Mouse (Mus musculus): ENCODE results near the gene Raver2. TPM values are rescaled to one million over a fixed set of nuclear protein-coding genes. Genes with fewer than 3 reads are reported as not detected.

Raver2 gene
- total and polyA plus RNA-seq, 3 experiments, result 0.04 TPM; not detected in 2

- Histone ChIP-seq H3K9ac (ENCODE audit: insufficient read depth, low read depth) (no peak overlapping the region), H3K4me2 (ENCODE audit: insufficient read depth, low read depth, poor library complexity, severe bottlenecking) (no peak overlapping the region), H3K9me3 (replicated peaks; ENCODE audit: low read length) (no peaks in the 10 kb centered on the region), H3K27ac (ENCODE audit: insufficient read depth, low read depth) (no peak overlapping the region), H3K4me1 (ENCODE audit: control insufficient read depth in 1 of 2, insufficient read depth in 2 of 2) (no peaks in the 10 kb centered on the region), H3K36me3 (replicated peaks in 1 of 2; ENCODE audit: control insufficient read depth in 1 of 2, insufficient read depth in 1 of 2, low read length in 1 of 2) (no peaks in the 10 kb centered on the region), H3K79me2 (replicated peaks; ENCODE audit: control insufficient read depth, extremely low read depth, insufficient read depth, poor library complexity, severe bottlenecking) (no peaks in the 10 kb centered on the region), H3K4me3 (replicated peaks in 1 of 3; ENCODE audit: low read depth in 2 of 3, low read length in 2 of 3, poor library complexity in 1 of 3) (no peak overlapping the region), H3K27me3 (replicated peaks) (peaks cover 6% of the 10 kb centered on the region)
- TF ChIP-seq ETS1 (conservative IDR thresholded peaks at IDR 0.05; ENCODE audit: low read depth, low read length) (no peak), MAZ (IDR thresholded peaks at IDR 0.05; ENCODE audit: low read depth, low read length) (no peak), CHD1 (IDR thresholded peaks at IDR 0.05; ENCODE audit: low read depth, low read length) (no peak), HCFC1 (IDR thresholded peaks at IDR 0.05; ENCODE audit: low read depth, low read length) (no peak), CTCF (conservative IDR thresholded peaks at IDR 0.05 in 1 of 2, IDR thresholded peaks at IDR 0.05 in 1 of 2; ENCODE audit: low read depth in 2 of 2, low read length in 2 of 2) (no peak), TBP (conservative IDR thresholded peaks at IDR 0.05; ENCODE audit: low read depth, low read length) (no peak), POLR2A (IDR thresholded peaks at IDR 0.05; ENCODE audit: low read depth, low read length) (no peak), NRF1 (IDR thresholded peaks at IDR 0.05; ENCODE audit: low read depth, low read length) (no peak)
- dilution Hi-C loops (cut with MboI; ENCODE audit: extremely low pct_ligation_motif_present, extremely low pct_unique_long_range_greater_than_20kb, low sequenced_read_pairs) (no loop called here), in situ Hi-C loops (cut with MboI; ENCODE audit: low pct_ligation_motif_present, low pct_unique_long_range_greater_than_20kb, low sequenced_read_pairs) (no loop called here)
- no peak for DNase-seq (ENCODE audit: extremely low read depth)
These were observed 11.2 kb downstream of the Raver2 start for GRCm38 (mm10) chr4:101080016-101080415.

GRCm38 (mm10) chr4:101082176-101082888 lies 13.5 kb downstream of the Raver2 start:
- no peaks in the 10 kb centered on the region for H3K4me1 ChIP-seq (ENCODE audit: control insufficient read depth in 1 of 2, insufficient read depth in 2 of 2)
- H3K4me3 ChIP-seq (replicated peaks in 1 of 3; ENCODE audit: low read depth in 2 of 3, low read length in 2 of 3, poor library complexity in 1 of 3), result no peak overlapping the region
- H3K9ac ChIP-seq (ENCODE audit: insufficient read depth, low read depth), result no peak overlapping the region
- in situ Hi-C loops (cut with MboI; ENCODE audit: low pct_ligation_motif_present, low pct_unique_long_range_greater_than_20kb, low sequenced_read_pairs) (no loop called here), dilution Hi-C loops (cut with MboI; ENCODE audit: extremely low pct_ligation_motif_present, extremely low pct_unique_long_range_greater_than_20kb, low sequenced_read_pairs) (no loop called here)
- H3K79me2 ChIP-seq (replicated peaks; ENCODE audit: control insufficient read depth, extremely low read depth, insufficient read depth, poor library complexity, severe bottlenecking), result no peaks in the 10 kb centered on the region
- TF ChIP-seq BHLHE40 (IDR thresholded peaks at IDR 0.05; ENCODE audit: low read depth, low read length) (no peak), EP300 (IDR thresholded peaks at IDR 0.05; ENCODE audit: low read length) (no peak), TCF12 (IDR thresholded peaks at IDR 0.05; ENCODE audit: low read depth, low read length) (no peak)
- H3K36me3 ChIP-seq (replicated peaks in 1 of 2; ENCODE audit: control insufficient read depth in 1 of 2, insufficient read depth in 1 of 2, low read length in 1 of 2), result no peaks in the 10 kb centered on the region
- H3K27ac ChIP-seq (ENCODE audit: insufficient read depth, low read depth), result no peak overlapping the region
- no peak overlapping the region for H3K4me2 ChIP-seq (ENCODE audit: insufficient read depth, low read depth, poor library complexity, severe bottlenecking)
- DNase-seq (ENCODE audit: extremely low read depth), result no peak
- H3K27me3 ChIP-seq (replicated peaks), result peaks cover 4% of the 10 kb centered on the region
- no peaks in the 10 kb centered on the region for H3K9me3 ChIP-seq (replicated peaks; ENCODE audit: low read length)

- no peak for DNase-seq (ENCODE audit: extremely low read depth)
- Histone ChIP-seq H3K36me3 (replicated peaks in 1 of 2; ENCODE audit: control insufficient read depth in 1 of 2, insufficient read depth in 1 of 2, low read length in 1 of 2) (no peaks in the 10 kb centered on the region), H3K9me3 (replicated peaks; ENCODE audit: low read length) (no peaks in the 10 kb centered on the region), H3K79me2 (replicated peaks; ENCODE audit: control insufficient read depth, extremely low read depth, insufficient read depth, poor library complexity, severe bottlenecking) (no peaks in the 10 kb centered on the region), H3K27ac (ENCODE audit: insufficient read depth, low read depth) (no peak overlapping the region), H3K27me3 (replicated peaks) (peaks cover 2% of the 10 kb centered on the region), H3K4me3 (replicated peaks in 1 of 3; ENCODE audit: low read depth in 2 of 3, low read length in 2 of 3, poor library complexity in 1 of 3) (no peak overlapping the region), H3K4me2 (ENCODE audit: insufficient read depth, low read depth, poor library complexity, severe bottlenecking) (no peak overlapping the region), H3K9ac (ENCODE audit: insufficient read depth, low read depth) (no peak overlapping the region), H3K4me1 (ENCODE audit: control insufficient read depth in 1 of 2, insufficient read depth in 2 of 2) (no peaks in the 10 kb centered on the region)
- in situ Hi-C loops (cut with MboI; ENCODE audit: low pct_ligation_motif_present, low pct_unique_long_range_greater_than_20kb, low sequenced_read_pairs), result no loop called here
- TF ChIP-seq HCFC1 (IDR thresholded peaks at IDR 0.05; ENCODE audit: low read depth, low read length) (no peak), E2F4 (IDR thresholded peaks at IDR 0.05; ENCODE audit: insufficient replicate concordance, low read depth, low read length) (no peak), USF1 (IDR thresholded peaks at IDR 0.05; ENCODE audit: low read depth, low read length) (no peak), CHD2 (IDR thresholded peaks at IDR 0.05; ENCODE audit: low read length) (no peak), GABPA (IDR thresholded peaks at IDR 0.05; ENCODE audit: insufficient replicate concordance, low read depth, low read length) (no peak), MXI1 (IDR thresholded peaks at IDR 0.05; ENCODE audit: low read depth, low read length) (no peak), SMC3 (IDR thresholded peaks at IDR 0.05; ENCODE audit: low read depth, low read length) (no peak), JUND (conservative IDR thresholded peaks at IDR 0.05; ENCODE audit: low read depth, low read length) (no peak), UBTF (IDR thresholded peaks at IDR 0.05; ENCODE audit: low read depth, low read length) (no peak), ZC3H11A (IDR thresholded peaks at IDR 0.05; ENCODE audit: low read depth, low read length) (no peak), CHD1 (IDR thresholded peaks at IDR 0.05; ENCODE audit: low read depth, low read length) (no peak), NELFE (IDR thresholded peaks at IDR 0.05; ENCODE audit: low read depth, low read length) (no peak), RAD21 (IDR thresholded peaks at IDR 0.05; ENCODE audit: low read depth, low read length) (no peak), TCF12 (IDR thresholded peaks at IDR 0.05; ENCODE audit: low read depth, low read length) (no peak), MAFK (IDR thresholded peaks at IDR 0.05; ENCODE audit: insufficient replicate concordance, low read length) (no peak)
- dilution Hi-C loops (cut with MboI; ENCODE audit: extremely low pct_ligation_motif_present, extremely low pct_unique_long_range_greater_than_20kb, low sequenced_read_pairs), result no loop called here
These were observed 16.1 kb downstream of the Raver2 start for GRCm38 (mm10) chr4:101084863-101085262.
